Mouse (Mus musculus): Measurements from ENCODE around the gene Pxt1. TPM values are rescaled to one million over a fixed set of nuclear protein-coding genes. Genes with fewer than 3 reads are reported as not detected.

Gene Pxt1
- polyA plus RNA-seq, 1 experiment from 2014 or later = not detected

DNA sequence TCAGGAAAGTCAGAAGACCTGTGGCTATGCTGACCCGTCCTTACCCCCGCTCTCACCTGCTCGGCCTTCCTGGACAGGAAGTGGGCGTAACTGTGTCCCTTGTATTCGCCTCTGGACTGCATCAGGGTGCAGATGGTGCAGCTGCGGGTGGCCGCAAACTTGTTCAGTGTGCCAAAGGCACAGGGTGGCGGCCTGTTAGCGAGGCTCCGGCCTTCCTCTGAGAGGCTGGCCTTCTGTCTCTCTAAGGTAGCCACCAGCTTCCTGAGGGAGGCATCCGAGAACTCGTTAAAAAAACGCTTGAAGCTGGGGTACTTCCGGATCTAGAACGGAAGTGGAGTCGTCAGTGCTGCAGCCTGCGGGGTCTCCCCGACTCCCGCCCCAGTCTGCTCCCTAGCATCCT, 44.2 kb downstream of the Pxt1 start:
- H3K27me3 ChIP-seq (ENCODE audit: insufficient read depth, low read length) = no peaks in the 10 kb centered on the region
- ATAC-seq (replicated peaks; ENCODE audit: low FRiP score, low read depth) (no peak), DNase-seq (ENCODE audit: low spot score) (no peak)
- 67% methylated on average over 19 of the region's 19 CpGs for WGBS
- H3K9ac ChIP-seq (ENCODE audit: low read depth, low read length) = no peak overlapping the region
- no peaks in the 10 kb centered on the region for H3K4me1 ChIP-seq (replicated peaks; ENCODE audit: insufficient read depth, low read length)
- no peaks in the 10 kb centered on the region for H3K9me3 ChIP-seq (replicated peaks; ENCODE audit: low read length)
- H3K4me3 ChIP-seq (replicated peaks; ENCODE audit: low read depth, low read length) = no peak overlapping the region
- H3K36me3 ChIP-seq (ENCODE audit: insufficient read depth, low read length) = no peaks in the 10 kb centered on the region
- no peak for TF ChIP-seq CTCF (IDR thresholded peaks at IDR 0.05; ENCODE audit: low read depth)
- H3K27ac ChIP-seq = no peak overlapping the region
- H3K4me2 ChIP-seq (ENCODE audit: low read length) = no peak overlapping the region

- no peaks in the 10 kb centered on the region for H3K36me3 ChIP-seq (ENCODE audit: insufficient read depth, low read length)
- H3K4me1 ChIP-seq (replicated peaks; ENCODE audit: insufficient read depth, low read length) = no peaks in the 10 kb centered on the region
- no peaks in the 10 kb centered on the region for H3K9me3 ChIP-seq (replicated peaks; ENCODE audit: low read length)
- H3K9ac ChIP-seq (ENCODE audit: low read depth, low read length) = no peak overlapping the region
- ATAC-seq (replicated peaks; ENCODE audit: low FRiP score, low read depth) = no peak
- no peak overlapping the region for H3K4me2 ChIP-seq (ENCODE audit: low read length)
- TF ChIP-seq CTCF (IDR thresholded peaks at IDR 0.05; ENCODE audit: low read depth) = no peak
- WGBS = 77% methylated on average over 5 of the region's 5 CpGs
- no peak for DNase-seq (ENCODE audit: low spot score)
- H3K27ac ChIP-seq = no peak overlapping the region
- H3K27me3 ChIP-seq (ENCODE audit: insufficient read depth, low read length) = no peaks in the 10 kb centered on the region
- no peak overlapping the region for H3K4me3 ChIP-seq (replicated peaks; ENCODE audit: low read depth, low read length)
Observed at GRCm38 (mm10) chr17:28898249-28898648, 45.4 kb downstream of the Pxt1 start.

GRCm38 (mm10) chr17:28897817-28898216, 45.8 kb downstream of the Pxt1 start:
- 90% methylated on average over 5 of the region's 5 CpGs for WGBS
- no peak for ATAC-seq (replicated peaks; ENCODE audit: low FRiP score, low read depth)

DNA sequence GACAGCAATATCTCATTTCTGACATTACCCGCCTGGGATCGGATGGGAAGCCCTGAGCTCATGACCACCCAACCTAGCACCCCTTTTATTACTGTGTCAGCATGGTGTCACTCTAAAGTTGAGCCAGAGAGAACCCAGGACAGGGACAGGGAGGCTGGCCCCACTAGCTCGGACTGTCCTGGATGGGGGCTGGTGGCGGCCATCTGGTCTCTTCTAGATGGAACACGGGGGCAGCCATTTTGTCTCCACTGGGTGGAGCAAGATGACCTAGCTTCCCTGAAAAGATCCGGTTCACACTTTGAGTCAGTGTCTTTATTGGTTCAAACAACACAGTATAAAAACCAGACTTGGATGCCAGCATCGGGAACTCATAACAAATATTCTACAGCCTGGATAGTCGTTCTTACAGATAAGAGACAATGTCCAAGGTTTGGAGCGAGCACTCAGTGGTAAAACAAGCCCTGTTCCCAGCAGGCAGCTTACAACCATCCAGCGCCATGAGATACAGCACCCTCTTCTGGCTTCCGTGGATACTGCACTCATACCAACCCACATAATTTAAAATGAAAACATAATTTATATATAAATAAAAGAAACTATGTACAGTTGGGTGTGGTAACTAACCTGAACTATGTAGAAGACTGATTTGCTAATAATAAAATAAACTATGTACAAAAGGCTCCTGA, 47.4 kb downstream of the Pxt1 start:
- H3K9me3 ChIP-seq (replicated peaks; ENCODE audit: low read length) = no peaks in the 10 kb centered on the region
- DNase-seq (ENCODE audit: low spot score) = no peak
- TF ChIP-seq CTCF (IDR thresholded peaks at IDR 0.05; ENCODE audit: low read depth) = peak; percentile 39; the same call in 1 of the 2 replicates
- WGBS = 92% methylated on average over 11 of the region's 11 CpGs
- no peak overlapping the region for H3K9ac ChIP-seq (ENCODE audit: low read depth, low read length)
- H3K27ac ChIP-seq = no peak overlapping the region
- no peaks in the 10 kb centered on the region for H3K36me3 ChIP-seq (ENCODE audit: insufficient read depth, low read length)
- ATAC-seq (replicated peaks; ENCODE audit: low FRiP score, low read depth) = no peak
- no peaks in the 10 kb centered on the region for H3K27me3 ChIP-seq (ENCODE audit: insufficient read depth, low read length)
- H3K4me3 ChIP-seq (replicated peaks; ENCODE audit: low read depth, low read length) = no peak overlapping the region
- no peaks in the 10 kb centered on the region for H3K4me1 ChIP-seq (replicated peaks; ENCODE audit: insufficient read depth, low read length)
- H3K4me2 ChIP-seq (ENCODE audit: low read length) = no peak overlapping the region

More at GRCm38 (mm10) chr17:28897817-28898216, 45.8 kb downstream of the Pxt1 start:
- Histone ChIP-seq H3K9ac (ENCODE audit: low read depth, low read length) (no peak overlapping the region), H3K9me3 (replicated peaks; ENCODE audit: low read length) (no peaks in the 10 kb centered on the region), H3K27me3 (ENCODE audit: insufficient read depth, low read length) (no peaks in the 10 kb centered on the region), H3K4me3 (replicated peaks; ENCODE audit: low read depth, low read length) (no peak overlapping the region), H3K4me1 (replicated peaks; ENCODE audit: insufficient read depth, low read length) (no peaks in the 10 kb centered on the region), H3K27ac (no peak overlapping the region), H3K36me3 (ENCODE audit: insufficient read depth, low read length) (no peaks in the 10 kb centered on the region), H3K4me2 (ENCODE audit: low read length) (no peak overlapping the region)
- no peak for DNase-seq (ENCODE audit: low spot score)
- no peak for TF ChIP-seq CTCF (IDR thresholded peaks at IDR 0.05; ENCODE audit: low read depth)

- Histone ChIP-seq H3K27ac (no peak overlapping the region), H3K27me3 (ENCODE audit: insufficient read depth, low read length) (no peaks in the 10 kb centered on the region), H3K36me3 (ENCODE audit: insufficient read depth, low read length) (no peaks in the 10 kb centered on the region), H3K9me3 (replicated peaks; ENCODE audit: low read length) (no peaks in the 10 kb centered on the region), H3K9ac (ENCODE audit: low read depth, low read length) (no peak overlapping the region), H3K4me2 (ENCODE audit: low read length) (no peak overlapping the region), H3K4me3 (replicated peaks; ENCODE audit: low read depth, low read length) (no peak overlapping the region), H3K4me1 (replicated peaks; ENCODE audit: insufficient read depth, low read length) (no peaks in the 10 kb centered on the region)
- no peak for TF ChIP-seq CTCF (IDR thresholded peaks at IDR 0.05; ENCODE audit: low read depth)
- WGBS = 95% methylated on average over 21 of the region's 21 CpGs
- ATAC-seq (replicated peaks; ENCODE audit: low FRiP score, low read depth) (no peak), DNase-seq (ENCODE audit: low spot score) (no peak)
Observed at GRCm38 (mm10) chr17:28895217-28895875, 48.3 kb downstream of the Pxt1 start.

GRCm38 (mm10) chr17:28894050-28894767, 49.4 kb downstream of the Pxt1 start:
- WGBS = 83% methylated on average over 11 of the region's 11 CpGs
- ATAC-seq (replicated peaks; ENCODE audit: low FRiP score, low read depth) (no peak), DNase-seq (ENCODE audit: low spot score) (no peak)

More at GRCm38 (mm10) chr17:28894050-28894767, 49.4 kb downstream of the Pxt1 start:
- Histone ChIP-seq H3K4me3 (replicated peaks; ENCODE audit: low read depth, low read length) (no peak overlapping the region), H3K36me3 (ENCODE audit: insufficient read depth, low read length) (no peaks in the 10 kb centered on the region), H3K9me3 (replicated peaks; ENCODE audit: low read length) (no peaks in the 10 kb centered on the region), H3K27me3 (ENCODE audit: insufficient read depth, low read length) (no peaks in the 10 kb centered on the region), H3K4me2 (ENCODE audit: low read length) (no peak overlapping the region), H3K27ac (no peak overlapping the region), H3K9ac (ENCODE audit: low read depth, low read length) (no peak overlapping the region), H3K4me1 (replicated peaks; ENCODE audit: insufficient read depth, low read length) (no peaks in the 10 kb centered on the region)
- TF ChIP-seq CTCF (IDR thresholded peaks at IDR 0.05; ENCODE audit: low read depth) = no peak
